In the genomic region with DNA sequence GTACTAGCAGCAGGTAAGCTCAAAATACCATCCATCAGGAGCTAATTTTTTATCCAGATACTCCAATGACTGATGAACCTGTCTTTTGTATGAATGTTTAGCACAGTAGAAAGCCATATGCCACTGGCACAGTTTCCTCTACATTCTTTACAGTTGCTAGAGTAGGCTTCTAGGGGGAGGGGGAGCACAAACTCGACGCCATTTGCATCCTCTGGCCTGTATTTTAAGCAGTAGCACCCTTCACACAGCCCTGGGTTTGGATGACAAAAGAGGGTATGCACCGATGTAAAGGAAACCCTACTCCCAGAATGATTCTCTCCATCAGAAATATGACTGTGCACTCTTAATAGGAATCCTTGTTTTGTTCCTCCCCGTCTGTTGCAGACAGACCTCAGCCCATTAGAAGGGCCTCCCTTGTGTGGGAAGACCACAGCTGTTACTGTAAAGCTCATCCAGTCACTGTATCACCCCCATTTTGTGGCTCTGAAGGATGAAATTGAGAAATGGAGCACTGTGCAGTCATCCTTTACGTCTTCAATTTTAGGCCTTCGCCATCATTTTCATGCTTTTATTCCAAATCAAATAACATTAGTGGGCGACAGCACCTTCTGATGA, we compare ENCODE assay signal across 11 mouse cellular contexts. TPM values are rescaled to one million over a fixed set of nuclear protein-coding genes. Genes with fewer than 3 reads are reported as not detected.
A peak's percentile ranks its signal among the peaks of the same experiment; 100 is the strongest.
DNase-seq lines count a peak whose midpoint lies in the region; ATAC-seq lines count a peak whose summit lies in the region.
"Had no signal": no experiment of that assay in that cellular context is flagged by ENCODE, and none has a peak within 500 bp of the region (broad histone marks: within the 10 kb centered on the region; RNA-seq: fewer than 3 reads in every experiment).

No protein-coding gene starts in this region.

- H3K9ac ChIP-seq in hindbrain, embryonic 13.5 days, result no peak overlapping the region
- H3K9ac ChIP-seq in midbrain, embryonic 15.5 days, result no peak overlapping the region
- H3K9ac ChIP-seq in kidney, embryonic 14.5 days (ENCODE audit: low read depth, low read length), result no peak overlapping the region
- H3K9ac ChIP-seq: embryonic facial prominence, embryonic 15.5 days had no signal

- no peaks in the 10 kb centered on the region for H3K9me3 ChIP-seq in embryonic facial prominence, embryonic 10.5 days
- H3K9me3 ChIP-seq in hindbrain, embryonic 13.5 days, result no peaks in the 10 kb centered on the region
- no peaks in the 10 kb centered on the region for H3K9me3 ChIP-seq in midbrain, embryonic 15.5 days
- H3K9me3 ChIP-seq in kidney, embryonic 14.5 days (ENCODE audit: control insufficient read depth, low read length), result no peaks in the 10 kb centered on the region
- H3K9me3 ChIP-seq: embryonic facial prominence, embryonic 15.5 days; megakaryocyte, embryonic 14.5 days had no signal

- H3K36me3 ChIP-seq in embryonic facial prominence, embryonic 10.5 days (replicated peaks), result no peaks in the 10 kb centered on the region
- no peaks in the 10 kb centered on the region for H3K36me3 ChIP-seq in hindbrain, embryonic 13.5 days
- no peaks in the 10 kb centered on the region for H3K36me3 ChIP-seq in midbrain, embryonic 15.5 days (replicated peaks)
- 0 out of 2 replicates have a peak, but pooled peaks cover 2% of the 10 kb centered on the region for H3K36me3 ChIP-seq in kidney, embryonic 14.5 days (ENCODE audit: control insufficient read depth, insufficient read depth, low read length)
- H3K36me3 ChIP-seq: embryonic facial prominence, embryonic 15.5 days had no signal

- no peak overlapping the region for H3K4me3 ChIP-seq in embryonic facial prominence, embryonic 10.5 days
- no peak overlapping the region for H3K4me3 ChIP-seq in hindbrain, embryonic 13.5 days
- no peak overlapping the region for H3K4me3 ChIP-seq in midbrain, embryonic 15.5 days
- no peak overlapping the region for H3K4me3 ChIP-seq in kidney, embryonic 14.5 days (ENCODE audit: low read length)
- H3K4me3 ChIP-seq: embryonic facial prominence, embryonic 15.5 days; megakaryocyte, embryonic 14.5 days had no signal

- peaks cover 39% of the 10 kb centered on the region for H3K4me1 ChIP-seq in embryonic facial prominence, embryonic 10.5 days
- peaks cover 40% of the 10 kb centered on the region for H3K4me1 ChIP-seq in hindbrain, embryonic 13.5 days (replicated peaks)
- H3K4me1 ChIP-seq in midbrain, embryonic 15.5 days, result peaks cover 26% of the 10 kb centered on the region
- 0 out of 2 replicates have a peak, but pooled peaks cover 8% of the 10 kb centered on the region for H3K4me1 ChIP-seq in kidney, embryonic 14.5 days (ENCODE audit: control insufficient read depth, insufficient read depth, low read length)
- H3K4me1 ChIP-seq: megakaryocyte, embryonic 14.5 days had no signal

- peak; percentile 69 for ATAC-seq in hindbrain, embryonic 13.5 days (ENCODE audit: low FRiP score)
- peak; percentile 46 for ATAC-seq in midbrain, embryonic 15.5 days (replicated peaks)
- no peak for ATAC-seq in kidney, embryonic 14.5 days (ENCODE audit: low FRiP score, low TSS enrichment)

- peak overlapping the region; percentile 51; the same call in 1 of the 2 replicates for H3K27ac ChIP-seq in embryonic facial prominence, embryonic 10.5 days (replicated peaks)
- peak overlapping the region; percentile 88 for H3K27ac ChIP-seq in hindbrain, embryonic 13.5 days
- H3K27ac ChIP-seq in midbrain, embryonic 15.5 days, result peak overlapping the region; percentile 32; the same call in 1 of the 2 replicates
- no peak overlapping the region for H3K27ac ChIP-seq in kidney, embryonic 14.5 days (ENCODE audit: low read depth, low read length)
- H3K27ac ChIP-seq: embryonic facial prominence, embryonic 15.5 days had no signal

- peak; percentile 51 for DNase-seq in brain, adult 2 months (ENCODE audit: low read depth, low spot score)
- DNase-seq in embryonic facial prominence, embryonic 10.5 days (ENCODE audit: low spot score), result no peak
- DNase-seq in natural killer cell, adult 2 months (ENCODE audit: low spot score in 2 of 2), result no peak
- DNase-seq in ovary, postnatal 14 days (ENCODE audit: low spot score), result no peak
- DNase-seq: kidney, adult 11 months; lung, adult 18-20 months had no signal

- 81% methylated on average over 7 of the region's 7 CpGs for WGBS in embryonic facial prominence, embryonic 10.5 days
- 38% methylated on average over 7 of the region's 7 CpGs for WGBS in hindbrain, embryonic 13.5 days
- 53% methylated on average over 7 of the region's 7 CpGs for WGBS in midbrain, embryonic 15.5 days
- 82% methylated on average over 7 of the region's 7 CpGs for WGBS in kidney, embryonic 14.5 days

- H3K4me2 ChIP-seq in hindbrain, embryonic 13.5 days, result no peak overlapping the region
- H3K4me2 ChIP-seq in midbrain, embryonic 15.5 days, result no peak overlapping the region
- H3K4me2 ChIP-seq in kidney, embryonic 14.5 days (replicated peaks; ENCODE audit: low read depth, low read length), result no peak overlapping the region
- H3K4me2 ChIP-seq: embryonic facial prominence, embryonic 15.5 days had no signal

- H3K27me3 ChIP-seq in embryonic facial prominence, embryonic 10.5 days (replicated peaks; ENCODE audit: low read depth, poor library complexity, severe bottlenecking), result no peaks in the 10 kb centered on the region
- H3K27me3 ChIP-seq in hindbrain, embryonic 13.5 days, result peaks cover 8% of the 10 kb centered on the region; the same call in 1 of the 2 replicates
- H3K27me3 ChIP-seq in midbrain, embryonic 15.5 days (replicated peaks), result no peaks in the 10 kb centered on the region
- no peaks in the 10 kb centered on the region for H3K27me3 ChIP-seq in kidney, embryonic 14.5 days (ENCODE audit: control insufficient read depth, insufficient read depth, low read length)
- H3K27me3 ChIP-seq: embryonic facial prominence, embryonic 15.5 days; megakaryocyte, embryonic 14.5 days had no signal

RNA-seq across cellular contexts. Expression of a gene that starts 30.7 kb away (rescaled TPM):
- 5.3 and 7.2 TPM in 2 replicates for polyA plus RNA-seq in embryonic facial prominence, embryonic 10.5 days (2016; fragmentation: Nextera tagmentation; extraction: Ambion mirVana)
- polyA plus RNA-seq in hindbrain, embryonic 13.5 days (2015; fragmentation: Nextera tagmentation; extraction: Ambion mirVana), result 6.8 and 8.0 TPM in 2 replicates
- 10.3 TPM in 2 replicates for polyA plus RNA-seq in midbrain, embryonic 15.5 days (2015; fragmentation: Nextera tagmentation; extraction: Ambion mirVana)
- 14.2 and 16.4 TPM in 2 replicates for polyA plus RNA-seq in kidney, embryonic 14.5 days (2014; fragmentation: Nextera tagmentation; extraction: Ambion mirVana)
